Mouse (Mus musculus): ENCODE results near the gene Hs6st3.

GRCm38 (mm10) chr14:119401618-119402017, 263.5 kb downstream of the Hs6st3 start:
- TF ChIP-seq POLR2A (IDR thresholded peaks at IDR 0.05; ENCODE audit: insufficient read depth, low read length) (no peak), EP300 (IDR thresholded peaks at IDR 0.05; ENCODE audit: insufficient read depth, low read depth, low read length) (no peak)

Data from ES-Bruce4 (cell line).